Mouse (Mus musculus): ENCODE measurements around the gene Ppp1r3c. TPM values are rescaled to one million over a fixed set of nuclear protein-coding genes. Genes with fewer than 3 reads are reported as not detected.
"Not testable (repeated sequence)": the region's sequence is repeated elsewhere in the genome, so short reads cannot be mapped to it uniquely, and the experiment has no call there.

Ppp1r3c gene
- polyA plus RNA-seq, 1 experiment from 2014 or later = 20.6 TPM

DNA sequence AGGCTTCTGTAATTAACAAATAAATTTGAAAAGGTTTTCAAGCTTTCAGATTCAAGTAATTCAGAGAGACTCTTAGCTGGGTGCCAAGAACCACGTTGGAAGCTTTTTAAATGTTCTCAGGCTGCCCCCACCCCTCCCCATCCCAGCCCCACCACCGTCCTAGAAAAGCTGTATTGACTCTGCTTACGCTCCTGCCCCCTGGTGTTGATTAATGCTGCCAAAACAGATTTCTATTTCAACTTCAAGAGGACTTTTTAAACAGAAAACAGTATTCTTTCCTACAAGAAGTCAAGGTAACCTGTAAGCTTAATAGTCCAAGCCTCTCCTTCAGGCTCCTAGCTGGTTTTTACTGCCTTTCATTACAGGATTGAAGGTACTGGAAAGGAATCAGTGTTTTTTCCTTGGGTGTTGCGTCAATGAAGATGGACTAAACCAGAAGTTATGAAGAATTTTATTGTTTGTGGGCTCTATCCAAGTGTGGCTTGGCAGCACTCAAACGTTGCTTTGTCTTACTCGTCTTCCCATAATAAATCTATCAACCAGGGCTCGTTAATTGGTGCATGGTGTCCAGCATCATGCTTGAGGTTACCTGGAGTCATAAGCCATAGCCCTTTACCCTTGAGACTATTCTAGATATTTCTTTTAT lies 3.2 kb upstream of the Ppp1r3c start:
- Histone ChIP-seq H3K27ac (peak overlapping the region; percentile 47), H3K27me3 (no peaks in the 10 kb centered on the region), H3K4me2 (no peak overlapping the region), H3K9me3 (no peaks in the 10 kb centered on the region), H3K36me3 (no peaks in the 10 kb centered on the region), H3K9ac (no peak overlapping the region), H3K4me3 (no peak overlapping the region), H3K4me1 (peaks cover 5% of the 10 kb centered on the region)
- no peak for ATAC-seq (ENCODE audit: insufficient number of reproducible peaks, low FRiP score, low TSS enrichment, low read depth)
- 33% methylated on average over 7 of the region's 7 CpGs for WGBS

DNA sequence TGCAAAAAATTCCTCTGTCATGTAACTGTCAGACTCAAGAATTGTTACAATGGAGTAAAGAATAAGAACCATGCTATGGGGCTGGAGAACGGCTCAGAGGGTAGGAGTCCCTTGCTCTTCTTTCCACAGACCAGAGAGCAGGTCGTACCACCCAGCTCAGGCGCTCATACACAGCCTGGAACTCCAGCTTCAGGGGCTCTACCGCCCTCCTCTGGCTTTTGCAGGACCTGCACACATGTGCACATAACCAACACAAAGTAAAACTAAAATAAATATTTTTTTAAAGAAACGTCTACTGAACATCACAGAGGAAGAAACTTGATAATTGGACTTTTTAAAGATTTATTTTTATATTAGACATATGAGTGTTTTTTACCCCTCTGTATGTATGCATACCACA lies 1.6 kb upstream of the Ppp1r3c start:
- Histone ChIP-seq H3K4me3 (no peak overlapping the region), H3K36me3 (peaks cover 10% of the 10 kb centered on the region), H3K27ac (no peak overlapping the region), H3K27me3 (no peaks in the 10 kb centered on the region), H3K9ac (no peak overlapping the region), H3K9me3 (no peaks in the 10 kb centered on the region), H3K4me1 (peaks cover 7% of the 10 kb centered on the region), H3K4me2 (no peak overlapping the region)
- ATAC-seq (ENCODE audit: insufficient number of reproducible peaks, low FRiP score, low TSS enrichment, low read depth) = no peak
- WGBS = 82% methylated on average over 5 of the region's 5 CpGs

DNA sequence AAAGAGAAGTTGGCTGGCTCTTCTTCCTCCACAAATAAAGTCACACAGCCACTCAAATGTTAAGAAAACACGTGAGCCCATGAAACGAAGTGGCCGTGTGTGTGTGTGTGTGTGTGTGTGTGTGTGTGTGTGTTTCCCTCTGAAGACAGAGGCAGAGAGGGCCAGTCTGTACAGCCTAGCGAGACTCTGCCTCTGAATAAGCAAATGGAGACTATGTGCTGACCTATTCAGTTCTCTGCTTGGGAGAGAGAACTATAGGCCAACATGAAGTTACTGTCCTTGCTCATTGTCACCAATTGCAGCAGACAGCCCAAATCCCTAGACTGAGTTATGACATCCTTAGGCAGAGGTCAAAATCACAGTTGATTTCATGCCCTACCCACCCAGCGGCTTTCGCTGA lies 634 bp upstream of the Ppp1r3c start:
- H3K4me2 ChIP-seq = peak overlapping the region; percentile 59
- peak overlapping the region; percentile 94 for H3K27ac ChIP-seq
- 37% methylated on average over 6 of the region's 6 CpGs for WGBS
- H3K9me3 ChIP-seq = no peaks in the 10 kb centered on the region
- peak overlapping the region; percentile 55 for H3K4me3 ChIP-seq
- ATAC-seq (ENCODE audit: insufficient number of reproducible peaks, low FRiP score, low TSS enrichment, low read depth) = peak; percentile 66
- peaks cover 15% of the 10 kb centered on the region for H3K36me3 ChIP-seq
- H3K9ac ChIP-seq = peak overlapping the region; percentile 57; the same call in 1 of the 2 replicates
- H3K4me1 ChIP-seq = peaks cover 7% of the 10 kb centered on the region
- no peaks in the 10 kb centered on the region for H3K27me3 ChIP-seq

DNA sequence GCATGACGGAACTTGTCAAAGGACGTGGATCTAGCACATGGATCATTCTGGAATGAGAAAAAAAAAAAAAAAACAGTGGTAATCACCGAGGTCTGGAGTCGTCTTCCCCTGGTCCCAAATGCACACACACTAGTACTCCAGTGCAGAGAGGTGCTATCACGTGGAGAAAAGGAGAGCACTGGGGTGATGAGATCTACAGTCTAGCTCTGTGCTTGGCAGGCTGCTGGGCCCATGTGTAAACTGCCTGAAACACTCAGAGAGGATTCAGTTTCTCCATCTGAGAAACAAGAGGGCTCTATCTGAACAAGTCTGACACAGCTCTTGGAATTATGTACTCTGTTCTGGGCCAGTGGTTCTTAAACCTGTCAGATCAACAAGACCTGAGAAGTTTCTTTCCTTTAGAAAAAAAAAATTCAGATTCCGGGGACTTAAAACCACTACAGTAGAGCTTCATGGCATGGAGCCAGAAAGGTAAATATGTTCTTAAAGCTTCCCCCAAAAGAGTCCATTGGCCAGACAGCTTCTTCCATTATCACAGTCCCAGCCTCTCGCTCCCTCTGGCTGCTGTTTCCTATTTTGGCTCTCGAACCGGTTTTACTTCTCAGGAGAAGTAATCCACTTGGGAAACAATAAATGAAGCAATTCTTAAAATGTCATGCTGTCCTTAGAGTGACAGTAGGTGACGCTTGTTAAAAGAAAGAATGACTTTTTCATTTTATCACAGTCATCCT lies 2.0 kb downstream of the Ppp1r3c start:
- H3K27ac ChIP-seq = no peak overlapping the region
- 65% methylated on average over 10 of the region's 10 CpGs for WGBS
- no peak overlapping the region for H3K4me3 ChIP-seq
- H3K9ac ChIP-seq = no peak overlapping the region
- no peak for ATAC-seq (ENCODE audit: insufficient number of reproducible peaks, low FRiP score, low TSS enrichment, low read depth)
- H3K4me2 ChIP-seq = no peak overlapping the region
- no peaks in the 10 kb centered on the region for H3K9me3 ChIP-seq
- peaks cover 7% of the 10 kb centered on the region for H3K4me1 ChIP-seq
- no peaks in the 10 kb centered on the region for H3K27me3 ChIP-seq
- H3K36me3 ChIP-seq = peaks cover 15% of the 10 kb centered on the region

DNA sequence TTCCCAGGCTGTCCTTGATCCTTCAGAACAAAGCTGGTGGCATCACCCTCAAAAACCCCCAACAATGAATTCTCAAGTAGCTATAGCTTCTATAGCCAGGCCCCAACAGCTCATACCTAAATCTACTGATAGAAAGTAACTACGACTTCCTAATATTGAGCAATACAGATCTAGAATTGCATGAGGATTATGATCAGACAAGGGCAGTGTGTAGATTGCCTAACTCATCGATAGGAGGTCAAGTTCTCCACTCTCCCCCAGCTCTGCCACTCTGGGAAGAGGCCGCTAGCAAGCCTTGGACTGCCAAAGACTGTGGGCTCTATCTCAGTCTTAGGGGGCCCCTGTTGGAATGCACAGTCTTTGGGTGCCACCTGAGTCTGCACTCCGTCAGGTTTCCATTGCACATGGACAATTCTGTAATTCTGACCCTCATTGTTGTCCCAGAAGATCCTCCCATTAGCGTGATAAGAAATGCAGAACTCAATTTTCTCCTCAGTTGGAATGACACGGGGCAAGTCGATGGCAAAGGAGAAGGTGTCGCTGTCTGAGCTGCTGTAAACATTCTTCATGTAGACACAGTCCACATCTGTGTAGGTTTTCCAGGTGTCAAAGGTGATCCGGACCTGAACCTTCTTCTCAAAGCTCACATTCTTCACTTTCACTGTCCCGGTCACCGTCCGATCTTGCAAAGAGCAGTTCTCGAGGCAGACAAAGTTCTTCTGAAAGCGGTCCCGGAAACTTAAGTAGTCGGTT lies 3.1 kb downstream of the Ppp1r3c start:
- Histone ChIP-seq H3K4me3 (no peak overlapping the region), H3K9me3 (no peaks in the 10 kb centered on the region), H3K4me2 (no peak overlapping the region), H3K9ac (no peak overlapping the region), H3K27me3 (no peaks in the 10 kb centered on the region), H3K36me3 (peaks cover 15% of the 10 kb centered on the region), H3K4me1 (peaks cover 7% of the 10 kb centered on the region; the same call in 1 of the 2 replicates), H3K27ac (no peak overlapping the region)
- WGBS = 94% methylated on average over 16 of the region's 16 CpGs
- no peak for ATAC-seq (ENCODE audit: insufficient number of reproducible peaks, low FRiP score, low TSS enrichment, low read depth)

DNA sequence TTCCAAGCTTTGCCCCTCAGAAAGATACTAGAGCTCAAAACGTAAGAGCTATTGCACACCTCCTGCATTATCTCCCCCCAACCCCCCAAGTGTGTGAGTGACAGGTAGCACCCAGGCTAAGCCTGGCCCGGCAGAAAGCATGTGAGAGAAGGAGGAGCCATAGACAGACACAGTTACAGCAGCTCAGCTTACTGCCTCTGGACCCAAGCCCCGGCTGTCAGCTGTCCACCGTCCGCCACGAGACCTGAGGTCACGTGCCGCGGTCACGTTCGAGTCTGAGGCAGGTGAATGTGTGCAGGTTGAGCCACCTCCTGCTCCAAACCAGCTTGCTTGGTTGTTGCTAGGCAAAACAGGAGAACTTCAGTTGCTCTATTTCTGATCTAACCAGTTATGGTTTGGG lies 5.1 kb downstream of the Ppp1r3c start:
- Histone ChIP-seq H3K9me3 (no peaks in the 10 kb centered on the region), H3K4me3 (no peak overlapping the region), H3K27ac (no peak overlapping the region), H3K4me2 (no peak overlapping the region), H3K4me1 (0 out of 2 replicates have a peak, but pooled peaks cover 2% of the 10 kb centered on the region), H3K27me3 (no peaks in the 10 kb centered on the region), H3K36me3 (peaks cover 15% of the 10 kb centered on the region), H3K9ac (no peak overlapping the region)
- WGBS = 75% methylated on average over 11 of the region's 11 CpGs
- no peak; the same call in 1 of the 2 replicates for ATAC-seq (ENCODE audit: insufficient number of reproducible peaks, low FRiP score, low TSS enrichment, low read depth)

DNA sequence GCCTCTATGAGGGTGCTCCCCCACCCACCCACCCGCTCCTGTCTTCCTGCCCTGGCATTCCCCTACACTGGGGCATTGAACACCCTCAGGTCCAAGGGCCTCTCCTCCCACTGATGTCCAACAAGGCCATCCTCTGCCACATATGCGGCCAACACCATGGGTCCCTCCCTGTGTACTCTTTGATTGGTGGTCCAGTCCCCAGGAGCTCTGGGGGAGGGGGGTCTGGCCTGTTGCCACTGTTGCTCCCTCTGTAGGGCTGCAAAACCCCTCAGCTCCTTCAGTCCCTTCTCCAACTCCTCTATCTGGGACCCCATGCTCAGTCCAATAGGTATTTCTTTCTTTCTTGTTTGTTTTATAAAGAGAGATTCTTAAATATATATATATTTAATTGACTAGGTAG lies 6.0 kb downstream of the Ppp1r3c start:
- not testable (repeated sequence) for H3K4me3 ChIP-seq; H3K27ac ChIP-seq; H3K9ac ChIP-seq; H3K9me3 ChIP-seq; H3K4me2 ChIP-seq; H3K4me1 ChIP-seq; ATAC-seq (ENCODE audit: insufficient number of reproducible peaks, low FRiP score, low TSS enrichment, low read depth); H3K27me3 ChIP-seq
- WGBS = 81% methylated on average over 2 of the region's 2 CpGs
- peaks cover 15% of the 10 kb centered on the region for H3K36me3 ChIP-seq

DNA sequence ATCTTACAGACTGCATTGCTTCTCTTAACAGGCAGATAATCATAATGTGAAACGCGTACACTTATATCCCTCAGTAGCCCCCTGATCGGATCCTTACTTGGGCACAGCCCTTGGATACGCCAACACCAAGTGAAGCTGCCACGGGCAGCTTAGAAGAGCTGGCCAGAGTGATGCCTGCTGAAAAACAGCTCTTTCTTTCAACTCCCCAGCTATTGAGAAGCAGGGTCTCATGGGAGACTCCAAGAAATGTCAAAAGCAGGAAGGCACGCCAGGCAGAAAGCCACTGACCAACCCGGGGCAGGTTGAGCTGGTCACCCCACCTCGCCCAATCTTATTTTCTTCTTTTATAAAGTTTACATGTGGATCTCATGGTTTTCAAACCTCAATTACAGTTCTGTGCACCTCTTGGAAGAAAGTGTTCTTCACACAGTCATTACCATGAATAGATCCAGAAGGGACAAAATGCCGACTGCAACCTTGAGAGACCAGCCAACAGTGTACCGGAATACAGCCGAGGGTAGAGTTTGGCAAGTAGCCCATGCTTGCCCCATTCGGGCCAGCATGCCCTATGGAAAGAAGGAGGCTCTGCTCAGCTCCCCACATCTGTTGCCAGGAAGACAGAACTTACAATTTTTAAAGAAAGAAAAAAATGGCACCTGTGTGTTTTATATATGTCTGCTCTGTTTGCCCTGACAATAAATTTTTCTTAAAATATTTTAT lies 7.6 kb downstream of the Ppp1r3c start:
- 76% methylated on average over 12 of the region's 12 CpGs for WGBS
- no peak overlapping the region for H3K9ac ChIP-seq
- ATAC-seq (ENCODE audit: insufficient number of reproducible peaks, low FRiP score, low TSS enrichment, low read depth) = no peak

DNA sequence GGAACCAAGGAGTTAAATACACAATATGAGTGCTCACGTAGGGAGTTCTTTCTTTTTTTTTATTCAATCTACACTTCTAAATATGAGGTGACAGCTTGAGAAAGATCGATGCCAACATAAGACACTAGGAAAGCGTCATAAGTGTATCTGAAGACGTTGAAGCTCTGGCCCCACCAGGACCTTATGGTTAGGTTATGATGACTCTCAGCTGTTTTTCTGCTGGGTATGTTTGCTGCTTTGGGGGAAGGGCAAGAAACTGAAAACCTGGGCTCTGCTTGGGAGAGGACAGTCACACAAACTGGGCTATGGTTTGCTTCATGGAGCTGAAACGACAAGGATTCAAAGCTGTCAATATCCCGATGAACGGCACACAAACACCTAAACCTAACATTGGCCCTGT lies 11.5 kb downstream of the Ppp1r3c start:
- Histone ChIP-seq H3K4me2 (no peak overlapping the region), H3K4me3 (no peak overlapping the region), H3K9ac (no peak overlapping the region), H3K27me3 (no peaks in the 10 kb centered on the region), H3K36me3 (no peaks in the 10 kb centered on the region), H3K4me1 (0 out of 2 replicates have a peak, but pooled peaks cover 3% of the 10 kb centered on the region), H3K27ac (no peak overlapping the region), H3K9me3 (no peaks in the 10 kb centered on the region)
- no peak for ATAC-seq (ENCODE audit: insufficient number of reproducible peaks, low FRiP score, low TSS enrichment, low read depth)
- 72% methylated on average over 7 of the region's 7 CpGs for WGBS

More for the DNA sequence above, 7.6 kb downstream of the Ppp1r3c start:
- Histone ChIP-seq H3K36me3 (peaks cover 14% of the 10 kb centered on the region), H3K9me3 (no peaks in the 10 kb centered on the region), H3K4me1 (no peaks in the 10 kb centered on the region), H3K4me3 (no peak overlapping the region), H3K27me3 (no peaks in the 10 kb centered on the region), H3K27ac (no peak overlapping the region), H3K4me2 (no peak overlapping the region)

DNA sequence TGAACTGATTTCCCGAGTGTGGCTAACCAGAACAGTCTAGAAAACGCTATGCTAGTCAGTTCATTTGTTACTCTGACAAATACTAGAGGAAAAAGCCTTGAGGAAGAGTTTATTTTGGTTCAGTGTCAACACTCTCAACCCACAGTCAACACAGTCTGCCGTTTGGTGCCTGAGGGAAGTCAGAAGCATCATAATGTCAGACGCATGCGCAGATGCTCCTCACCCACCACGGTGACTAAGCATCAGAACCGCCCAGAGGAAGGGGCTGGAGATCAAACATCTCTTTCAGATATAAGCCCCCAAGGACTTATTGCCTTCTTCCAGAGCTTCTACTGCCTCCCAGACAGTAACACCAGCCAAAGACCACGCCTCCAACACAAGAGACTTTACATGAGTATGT lies 15.3 kb downstream of the Ppp1r3c start:
- Histone ChIP-seq H3K4me2 (no peak overlapping the region), H3K4me3 (no peak overlapping the region), H3K9me3 (no peaks in the 10 kb centered on the region), H3K36me3 (no peaks in the 10 kb centered on the region), H3K9ac (no peak overlapping the region), H3K4me1 (0 out of 2 replicates have a peak, but pooled peaks cover 3% of the 10 kb centered on the region), H3K27me3 (no peaks in the 10 kb centered on the region), H3K27ac (no peak overlapping the region)
- 63% methylated on average over 8 of the region's 8 CpGs for WGBS
- ATAC-seq (ENCODE audit: insufficient number of reproducible peaks, low FRiP score, low TSS enrichment, low read depth) = no peak

DNA sequence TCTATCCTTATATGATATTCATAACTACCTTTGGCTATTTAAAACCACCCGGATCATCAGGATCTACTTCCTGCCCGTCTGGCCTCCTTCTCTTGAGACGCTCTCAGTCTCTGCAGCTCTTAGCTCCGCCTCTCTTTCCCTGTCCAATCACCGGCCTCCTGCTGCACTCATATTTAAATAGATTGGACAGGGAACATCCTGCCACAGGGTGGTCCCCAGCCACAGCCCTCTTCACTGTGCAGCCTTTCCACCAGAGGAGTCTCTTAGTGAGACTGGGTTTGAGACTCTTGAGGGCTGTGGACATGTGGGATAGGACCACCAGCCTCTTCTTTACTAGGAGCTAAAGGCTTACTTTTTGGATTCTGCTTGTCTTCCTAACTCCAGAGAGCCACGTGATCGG lies 20.2 kb downstream of the Ppp1r3c start:
- WGBS = 65% methylated on average over 7 of the region's 7 CpGs
- Histone ChIP-seq H3K4me2 (no peak overlapping the region), H3K27me3 (no peaks in the 10 kb centered on the region), H3K36me3 (no peaks in the 10 kb centered on the region), H3K4me1 (peaks cover 4% of the 10 kb centered on the region; the same call in 1 of the 2 replicates), H3K27ac (no peak overlapping the region), H3K9me3 (no peaks in the 10 kb centered on the region), H3K9ac (no peak overlapping the region), H3K4me3 (no peak overlapping the region)
- no peak for ATAC-seq (ENCODE audit: insufficient number of reproducible peaks, low FRiP score, low TSS enrichment, low read depth)
